Mouse (Mus musculus) hindlimb bud, embryonic 11.5 days (tissue): Measurements from ENCODE around the gene Rnf166.
A peak's percentile ranks its signal among the peaks of the same experiment; 100 is the strongest.

Experiments used
- DNase-seq: peaks from one replicate; pipeline ENCODE4 v3.0.0-alpha.2; 2012; ENCODE audit warnings: low read depth, low spot score; ENCODE audit errors: extremely low spot score

Gene Rnf166

GRCm38 (mm10) chr8:122469965-122470364, 5.9 kb downstream of the Rnf166 start:
- DNase-seq, result no peak

GRCm38 (mm10) chr8:122469407-122469806, 6.5 kb downstream of the Rnf166 start:
- DNase-seq, result no peak

GRCm38 (mm10) chr8:122467816-122468215, 8.0 kb downstream of the Rnf166 start:
- no peak for DNase-seq

- DNase-seq, result no peak
These were observed 10.9 kb downstream of the Rnf166 start for GRCm38 (mm10) chr8:122464985-122465384.

- no peak for DNase-seq
These were observed 11.9 kb downstream of the Rnf166 start for GRCm38 (mm10) chr8:122463651-122464640.

GRCm38 (mm10) chr8:122462510-122462909, 13.4 kb downstream of the Rnf166 start:
- DNase-seq, result no peak

- DNase-seq, result no peak
These were observed 14.3 kb downstream of the Rnf166 start for GRCm38 (mm10) chr8:122461473-122462148.

GRCm38 (mm10) chr8:122460524-122461472, 15.1 kb downstream of the Rnf166 start, which contains the start of gene Snai3:
TSS of gene Snai3 (minus strand) at chr8:122460733.
- DNase-seq, result no peak

GRCm38 (mm10) chr8:122459990-122460389, 15.9 kb downstream of the Rnf166 start:
- no peak for DNase-seq

GRCm38 (mm10) chr8:122459218-122459900, 16.5 kb downstream of the Rnf166 start:
- no peak for DNase-seq

- DNase-seq, result no peak
These were observed 18.7 kb downstream of the Rnf166 start for GRCm38 (mm10) chr8:122457171-122457570.

GRCm38 (mm10) chr8:122454409-122454808, 21.5 kb downstream of the Rnf166 start:
- DNase-seq, result no peak

- DNase-seq, result no peak
These were observed 23.7 kb downstream of the Rnf166 start for GRCm38 (mm10) chr8:122452154-122452553.

GRCm38 (mm10) chr8:122451161-122451703, 24.6 kb downstream of the Rnf166 start:
- no peak for DNase-seq

GRCm38 (mm10) chr8:122445203-122445602, 30.7 kb downstream of the Rnf166 start:
- no peak for DNase-seq

- DNase-seq, result no peak
These were observed 31.7 kb downstream of the Rnf166 start for GRCm38 (mm10) chr8:122444058-122444748.

GRCm38 (mm10) chr8:122443262-122444006, 32.4 kb downstream of the Rnf166 start, which contains the start of gene Mvd:
TSS of gene Mvd (minus strand) at chr8:122443422.
- DNase-seq, result peak; percentile 98

GRCm38 (mm10) chr8:122442781-122443180, 33.1 kb downstream of the Rnf166 start:
- no peak for DNase-seq
